In genomic region chr8:54777012-54777411, GRCm38 (mm10) we compare ENCODE assay signal across 25 mouse cellular contexts.
"Had no signal": no experiment of that assay in that cellular context is flagged by ENCODE, and none has a peak within 500 bp of the region (broad histone marks: within the 10 kb centered on the region; RNA-seq: fewer than 3 reads in every experiment).

No protein-coding gene starts in this region.

- H3K9ac ChIP-seq: heart, embryonic 12.5 days; hindbrain, embryonic 13.5 days; hindbrain, embryonic 15.5 days; intestine, embryonic 15.5 days; limb, embryonic 13.5 days; limb, embryonic 15.5 days; liver, embryonic 12.5 days; liver, embryonic 14.5 days had no signal

- H3K4me1 ChIP-seq: liver, embryonic 12.5 days had no signal

- H3K4me3 ChIP-seq: gastrocnemius, adult 2 months; heart, embryonic 10.5 days; heart, embryonic 12.5 days; hindbrain, embryonic 13.5 days; hindbrain, embryonic 15.5 days; intestine, embryonic 15.5 days; limb, embryonic 13.5 days; limb, embryonic 15.5 days; liver, embryonic 12.5 days had no signal

- DNase-seq: gastrocnemius, adult 2 months; gastrocnemius, postnatal 10 days; gastrocnemius, postnatal 25 days; heart, adult 18-20 months; heart, postnatal 14 days; heart, postnatal 36 days; kidney, adult 18-20 months; kidney, adult 8-10 months; kidney, postnatal 10 days; kidney, postnatal 25 days; kidney, postnatal 4 days; layer of hippocampus, adult 9-11 months; layer of hippocampus, postnatal 36 days; left cerebral cortex, postnatal 4 days had no signal

- H3K9me3 ChIP-seq: heart, embryonic 10.5 days; heart, embryonic 12.5 days; hindbrain, embryonic 13.5 days; hindbrain, embryonic 15.5 days; intestine, embryonic 15.5 days; limb, embryonic 13.5 days; limb, embryonic 15.5 days; liver, embryonic 12.5 days had no signal

- H3K36me3 ChIP-seq: heart, embryonic 10.5 days; heart, embryonic 12.5 days; hindbrain, embryonic 13.5 days; hindbrain, embryonic 15.5 days; intestine, embryonic 15.5 days; limb, embryonic 13.5 days; limb, embryonic 15.5 days; liver, embryonic 12.5 days had no signal

- H3K27ac ChIP-seq: gastrocnemius, adult 2 months; heart, embryonic 10.5 days; hindbrain, embryonic 13.5 days; hindbrain, embryonic 15.5 days; hindbrain, postnatal 0 days; intestine, embryonic 15.5 days; limb, embryonic 13.5 days; limb, embryonic 15.5 days; liver, embryonic 12.5 days; liver, embryonic 14.5 days had no signal

- ATAC-seq: hindbrain, postnatal 0 days; intestine, embryonic 15.5 days; intestine, postnatal 0 days; liver, embryonic 12.5 days had no signal

- H3K27me3 ChIP-seq: heart, embryonic 12.5 days; hindbrain, embryonic 13.5 days; hindbrain, embryonic 15.5 days; intestine, embryonic 15.5 days; liver, embryonic 12.5 days had no signal

- H3K4me2 ChIP-seq: heart, embryonic 12.5 days; hindbrain, embryonic 13.5 days; hindbrain, embryonic 15.5 days; intestine, embryonic 15.5 days; limb, embryonic 13.5 days; limb, embryonic 15.5 days; liver, embryonic 12.5 days had no signal
